In genomic region chr11:97766154-97766881, GRCm38 (mm10) we compare ENCODE assay signal across 8 mouse cellular contexts. TPM values are rescaled to one million over a fixed set of nuclear protein-coding genes. Genes with fewer than 3 reads are reported as not detected.
A peak's percentile ranks its signal among the peaks of the same experiment; 100 is the strongest.
DNase-seq lines count a peak whose midpoint lies in the region; ATAC-seq and TF ChIP-seq lines count a peak whose summit lies in the region.

Gene Cwc25, minus strand, starts transcription at chr11:97766556.

- no peak for TF ChIP-seq CTCF in Patski (IDR thresholded peaks at IDR 0.05)

- CTCF ChIA-PET in Patski (lab: Charles Lee), result interaction anchor here (1.3 to 1.4 kb wide), 2 partner anchors 8 to 18 kb away, joined by 3 to 4 read pairs; no protein-coding TSS in a partner anchor

- peak within 1 kb of the TSS; percentile 92 for H3K27ac ChIP-seq in hindbrain, embryonic 13.5 days

- under 1% methylated on average over 38 of the region's 38 CpGs for WGBS in hindbrain, embryonic 13.5 days

- H3K9ac ChIP-seq in hindbrain, embryonic 13.5 days, result peak within 1 kb of the TSS; percentile 94

- peaks cover 28% of the 10 kb centered on the region for H3K36me3 ChIP-seq in hindbrain, embryonic 13.5 days

- no peaks in the 10 kb centered on the region for H3K27me3 ChIP-seq in Patski
- H3K27me3 ChIP-seq in hindbrain, embryonic 13.5 days, result no peaks in the 10 kb centered on the region

- peak within 1 kb of the TSS; percentile 65 for H3K4me2 ChIP-seq in hindbrain, embryonic 13.5 days

- peak; percentile 57 for ATAC-seq in Patski
- ATAC-seq in hindbrain, embryonic 13.5 days (ENCODE audit: low FRiP score), result peak; percentile 95

- POLR2A ChIA-PET in Patski (lab: Charles Lee), result interaction anchor here (0.7 to 1.2 kb wide), 5 partner anchors 9 to 383 kb away, joined by 3 to 6 read pairs (median 4); partner anchors contain the start of gene Rpl23

- peak within 1 kb of the TSS; percentile 94 for H3K4me3 ChIP-seq in hindbrain, embryonic 13.5 days

- in situ Hi-C loops in Patski (cut with MboI; ENCODE audit: low pct_unique_long_range_greater_than_20kb), result no loop called here

- no peaks in the 10 kb centered on the region for H3K9me3 ChIP-seq in hindbrain, embryonic 13.5 days

- DNase-seq in Patski (ENCODE audit: low read depth, low spot score), result peak; percentile 84
- peak; percentile 95 to 98 for DNase-seq in cerebellum, postnatal 14 days
- peak; percentile 93 for DNase-seq in frontal cortex, postnatal 14 days (ENCODE audit: low spot score in 2 of 2)
- DNase-seq in layer of hippocampus, postnatal 25 days (ENCODE audit: extremely low spot score in 1 of 2, low spot score in 1 of 2), result peak; percentile 89 to 93
- DNase-seq in lung, postnatal 25 days (ENCODE audit: low spot score), result peak; percentile 96
- DNase-seq in retina, embryonic 14.5 days (ENCODE audit: low spot score), result peak; percentile 97
- peak; percentile 95 for DNase-seq in thymus, postnatal 4 days

- peaks cover 22% of the 10 kb centered on the region for H3K4me1 ChIP-seq in hindbrain, embryonic 13.5 days (replicated peaks)

RNA-seq across cellular contexts. Expression of gene Cwc25, which starts in this region (rescaled TPM):
- 20.1 TPM for polyA plus RNA-seq in Patski (2021)
- polyA plus RNA-seq in hindbrain, embryonic 13.5 days (2015; fragmentation: Nextera tagmentation; extraction: Ambion mirVana), result 17.6 and 18.3 TPM in 2 replicates
- total RNA-seq in layer of hippocampus, postnatal 25 days (2021), result 10 to 100 TPM; 19.2 to 20.6 TPM

Comparison
In these comparisons a context has a peak if more than half of its experiments do, and no peak if none do; other contexts are left out.
1. Peak in every context shown above with its lines: DNase-seq, ATAC-seq, H3K4me3 ChIP-seq and H3K27ac ChIP-seq.